Mouse (Mus musculus) G1E-ER4 (cell line): ENCODE results near the gene Egfr. TPM values are rescaled to one million over a fixed set of nuclear protein-coding genes. Genes with fewer than 3 reads are reported as not detected.

Source experiments
- GATA1 ChIP-seq: IDR thresholded peaks from one replicate; pipeline ENCODE4 v1.8.0; 2012; ENCODE audit warnings: low read length, inconsistent platforms
- polyA plus RNA-seq: library from polyadenylated mRNA; stranded (reverse); fragments of >175 nt; gene quantifications from 2 replicates; pipeline ENCODE4 v1.2.3, GENCODE M21; 2012

Gene Egfr
- polyA plus RNA-seq, 1 experiment, result not detected

- TF ChIP-seq GATA1, result no peak
Observed at GRCm38 (mm10) chr11:16804016-16804415, 52.0 kb downstream of the Egfr start.

DNA sequence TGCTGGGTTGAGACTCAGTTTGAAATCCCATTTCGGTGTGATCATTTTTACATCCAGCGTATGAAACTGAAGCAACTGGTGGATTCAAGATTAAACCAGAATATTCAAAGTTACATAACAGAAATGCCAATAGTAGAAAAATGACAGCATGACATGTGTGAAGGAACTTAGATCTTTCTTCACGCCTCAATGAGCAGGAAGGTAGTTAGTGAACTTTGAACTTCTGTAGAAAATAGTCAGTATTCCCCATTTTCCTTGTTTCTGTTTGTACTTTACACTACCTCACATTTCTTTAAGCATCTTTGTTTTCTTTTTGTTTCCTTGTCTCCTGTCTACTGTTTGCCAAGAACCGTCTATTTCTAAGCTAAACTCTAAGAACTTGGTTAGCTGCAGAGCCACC, 53.9 kb downstream of the Egfr start:
- TF ChIP-seq GATA1, result no peak

DNA sequence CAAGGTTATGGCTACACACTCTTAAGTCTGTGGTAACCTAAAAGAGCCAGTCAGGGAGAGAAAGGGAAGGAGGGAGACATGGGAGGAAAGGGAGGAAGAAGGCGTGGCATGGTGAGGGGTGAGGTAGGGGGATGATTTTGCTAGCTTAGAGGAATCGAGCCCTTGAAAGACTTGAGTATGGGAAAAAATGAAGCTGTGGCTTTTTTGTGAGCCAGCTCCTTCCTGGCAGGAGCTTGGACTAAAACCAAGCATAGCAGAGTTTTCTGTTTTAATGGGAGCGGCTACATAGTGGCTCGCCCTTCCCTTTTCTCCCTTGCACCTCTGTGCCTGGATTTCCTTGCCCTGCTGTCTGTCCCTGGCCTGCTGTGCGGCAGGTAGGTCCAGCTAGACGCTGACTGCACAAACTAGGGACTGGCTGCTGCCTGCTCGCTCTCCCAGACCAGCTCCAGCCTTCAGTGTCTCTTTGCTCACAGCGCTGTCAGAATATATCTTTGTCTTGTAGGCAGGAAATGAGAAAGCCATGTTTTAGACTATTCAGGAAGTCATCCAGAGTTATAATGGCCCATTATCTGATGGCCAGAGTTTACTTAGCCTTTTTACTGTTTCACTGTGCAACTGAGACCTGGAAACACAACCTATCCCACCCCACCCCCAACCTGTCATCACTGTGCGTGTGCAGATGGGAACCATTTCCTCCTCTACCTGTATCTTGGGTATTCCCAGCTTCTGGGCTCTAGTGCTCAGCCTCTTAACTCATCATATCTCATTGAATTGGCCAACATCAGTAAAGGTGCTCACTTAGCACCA, 57.4 kb downstream of the Egfr start:
- TF ChIP-seq GATA1, result no peak

GRCm38 (mm10) chr11:16810086-16810485, 58.1 kb downstream of the Egfr start:
- TF ChIP-seq GATA1, result no peak

GRCm38 (mm10) chr11:16813298-16813697, 61.3 kb downstream of the Egfr start:
- no peak for TF ChIP-seq GATA1

GRCm38 (mm10) chr11:16816414-16816813, 64.4 kb downstream of the Egfr start:
- no peak for TF ChIP-seq GATA1

GRCm38 (mm10) chr11:16817336-16818034, 65.5 kb downstream of the Egfr start:
- TF ChIP-seq GATA1, result no peak

DNA sequence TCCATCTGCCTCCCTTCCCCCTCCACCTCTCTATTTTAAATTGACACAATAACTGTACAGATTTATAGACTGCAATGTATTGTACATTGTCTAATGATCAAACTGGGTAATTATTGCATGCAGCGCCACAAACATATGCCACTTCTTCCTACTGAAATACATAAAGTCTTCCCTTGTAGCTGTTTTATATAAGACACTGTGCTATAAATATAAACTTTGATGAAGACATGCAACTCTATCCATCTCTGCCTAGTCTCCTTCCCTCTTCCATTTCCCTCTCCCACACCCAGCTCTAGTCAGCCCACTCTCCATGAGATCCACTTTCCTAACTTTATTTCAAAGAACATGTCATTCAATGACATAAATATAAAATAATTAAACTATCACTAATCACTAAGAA, 67.4 kb downstream of the Egfr start:
- no peak for TF ChIP-seq GATA1

DNA sequence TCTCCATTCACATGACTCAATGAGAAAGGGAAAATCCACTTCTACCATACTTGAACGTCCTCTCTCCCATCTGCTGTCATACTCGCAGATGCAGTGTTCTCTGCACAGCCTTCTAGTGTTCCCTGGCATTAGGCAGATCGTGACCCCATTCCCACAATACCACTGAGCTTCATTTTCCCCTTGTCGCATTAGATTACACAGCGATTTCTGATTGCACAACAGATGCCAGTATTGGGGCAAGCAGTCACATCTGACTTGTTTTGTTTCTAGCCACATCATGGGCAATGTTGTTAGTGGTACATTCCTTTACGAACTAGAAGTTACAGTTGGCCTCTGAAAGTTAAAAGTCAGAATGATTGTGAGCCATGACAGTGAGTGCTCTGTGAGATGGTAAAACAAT, 68.1 kb downstream of the Egfr start:
- no peak for TF ChIP-seq GATA1

DNA sequence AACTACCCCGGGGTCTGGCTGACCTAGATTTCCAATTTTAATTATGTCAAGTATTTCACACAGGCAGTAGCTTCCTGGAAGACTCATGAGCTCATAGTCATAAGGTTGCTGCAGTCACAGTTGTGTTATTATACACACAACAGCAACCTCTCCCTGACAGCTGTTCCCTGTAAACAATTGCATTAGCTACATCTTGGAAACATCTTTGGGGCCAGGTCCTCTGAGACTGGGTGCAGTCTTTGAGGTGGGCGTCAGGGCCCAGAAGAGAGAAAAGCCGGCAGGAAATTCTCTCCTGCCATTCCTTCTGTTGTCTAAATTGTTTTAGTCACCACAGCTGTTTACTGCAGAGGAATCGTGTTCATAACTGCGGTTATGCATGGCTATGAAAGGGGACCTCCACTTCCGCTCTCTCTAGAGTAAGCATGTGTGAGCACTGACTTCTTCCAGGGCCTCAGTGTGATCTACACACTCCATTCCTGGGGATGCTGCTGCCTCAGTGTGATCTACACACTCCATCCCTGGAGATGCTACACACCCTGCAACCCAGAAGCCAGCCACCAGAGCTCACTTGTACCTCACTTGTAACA, 69.8 kb downstream of the Egfr start:
- no peak for TF ChIP-seq GATA1

- no peak for TF ChIP-seq GATA1
Observed at GRCm38 (mm10) chr11:16823830-16824545, 72.0 kb downstream of the Egfr start.

GRCm38 (mm10) chr11:16829468-16829867, 77.5 kb downstream of the Egfr start:
- TF ChIP-seq GATA1, result no peak

DNA sequence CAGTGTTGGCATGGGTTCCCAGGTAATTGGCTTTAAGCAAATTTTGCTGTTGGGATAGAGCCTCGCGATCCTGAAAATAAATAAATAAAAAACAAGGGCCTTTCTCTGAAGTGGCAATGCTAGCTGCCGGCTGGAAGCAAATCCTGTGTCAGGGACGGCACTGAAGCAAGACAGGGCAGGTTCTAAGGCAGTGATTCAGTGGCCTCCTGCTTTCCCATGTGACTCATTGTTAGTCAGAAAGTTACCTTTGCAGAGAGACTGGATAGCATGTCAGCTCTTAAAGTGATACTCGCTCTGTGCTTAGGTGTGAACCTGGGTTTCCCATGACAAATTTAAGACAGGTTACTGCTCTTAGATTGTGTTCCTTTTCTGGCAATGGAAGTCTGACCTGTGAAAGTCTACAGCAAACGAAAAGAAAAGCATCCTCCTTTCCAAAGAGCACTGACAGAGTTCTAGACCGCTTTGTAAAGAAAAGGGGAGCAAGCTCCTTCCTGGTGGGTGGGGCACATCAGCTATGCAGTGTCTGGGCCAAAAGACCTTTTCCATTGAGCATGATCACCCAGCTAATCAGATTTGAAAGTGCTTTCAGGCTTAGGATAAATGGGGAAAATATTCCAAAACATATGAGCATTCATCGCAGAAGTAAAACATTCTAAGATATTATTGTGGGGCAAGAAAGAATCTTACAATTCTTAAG, 78.7 kb downstream of the Egfr start:
- no peak for TF ChIP-seq GATA1

DNA sequence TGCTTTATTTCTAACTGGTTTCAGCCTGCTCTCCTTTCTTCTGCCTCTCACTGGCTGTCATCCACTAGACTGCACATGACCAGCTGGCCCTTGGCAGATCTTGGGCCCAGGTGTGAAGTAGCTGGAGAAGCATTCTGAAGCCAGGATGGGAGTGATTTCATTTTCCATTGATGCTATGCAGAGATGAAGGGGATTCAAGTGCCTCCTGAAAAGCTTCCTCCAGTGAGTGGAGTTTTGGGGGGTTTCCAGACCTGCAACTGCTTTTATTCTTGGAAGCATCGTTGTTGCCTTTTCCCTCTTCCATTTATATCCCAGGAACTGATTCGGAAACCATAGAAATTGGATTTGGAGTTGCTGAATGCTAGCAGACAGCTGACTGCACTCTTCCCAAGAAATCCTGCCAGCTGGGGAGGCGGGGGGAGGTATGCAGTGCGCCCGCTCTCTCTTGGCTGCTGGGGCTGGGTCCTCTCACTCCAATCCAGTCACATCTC, 80.0 kb downstream of the Egfr start:
- TF ChIP-seq GATA1, result no peak

DNA sequence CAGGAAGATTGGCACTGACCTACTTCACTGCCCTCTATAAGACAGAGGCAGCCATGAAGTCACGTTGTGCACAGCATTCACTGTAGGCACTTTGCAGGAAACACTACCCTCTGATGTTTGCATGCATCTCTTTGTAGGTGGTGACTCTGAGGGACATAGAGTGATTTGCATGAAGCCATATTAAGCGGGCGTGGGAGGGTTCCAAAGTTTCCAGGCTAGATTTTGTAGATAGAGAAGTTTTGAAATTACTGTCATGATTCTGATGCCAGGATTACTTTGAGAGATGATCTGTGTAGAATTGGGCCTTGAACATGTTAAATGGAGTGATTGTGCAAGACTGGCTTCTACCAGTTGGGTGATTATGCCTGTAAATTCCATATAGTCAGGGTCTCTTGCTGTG, 86.8 kb downstream of the Egfr start:
- no peak for TF ChIP-seq GATA1
